In the genomic region with DNA sequence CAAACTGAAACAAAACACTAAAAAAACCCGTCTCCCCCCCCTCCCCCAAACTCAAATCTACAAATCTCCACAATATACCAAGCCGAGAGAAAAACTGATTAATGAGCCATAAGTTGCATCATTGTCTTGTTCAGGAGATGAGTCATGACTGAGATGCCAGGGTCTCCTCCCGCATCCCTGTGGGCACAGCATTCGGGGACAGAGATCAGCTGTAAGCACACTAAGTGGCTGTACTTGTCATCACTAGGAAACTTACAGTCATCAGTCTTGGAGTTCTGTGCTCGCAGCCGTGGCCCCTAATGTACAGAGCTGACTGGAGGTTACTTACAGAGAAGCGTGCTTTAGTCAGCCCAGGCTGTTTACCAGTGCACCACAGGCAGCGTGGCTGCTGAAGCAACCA, we compare ENCODE assay signal across 20 mouse cellular contexts.
"Had no signal": no experiment of that assay in that cellular context is flagged by ENCODE, and none has a peak within 500 bp of the region (broad histone marks: within the 10 kb centered on the region; RNA-seq: fewer than 3 reads in every experiment).

No protein-coding gene starts in this region.

- H3K9ac ChIP-seq: limb, embryonic 13.5 days; liver, embryonic 12.5 days; liver, embryonic 15.5 days; lung, embryonic 15.5 days; neural tube, embryonic 13.5 days; stomach, embryonic 15.5 days had no signal

- H3K27me3 ChIP-seq: limb, embryonic 13.5 days; liver, embryonic 12.5 days; liver, embryonic 15.5 days; lung, embryonic 15.5 days; megakaryocyte, embryonic 14.5 days; neural tube, embryonic 13.5 days; stomach, embryonic 15.5 days had no signal

- ATAC-seq: liver, embryonic 12.5 days had no signal

- H3K9me3 ChIP-seq: limb, embryonic 10.5 days; liver, embryonic 12.5 days; liver, embryonic 15.5 days; lung, embryonic 15.5 days; midbrain, embryonic 10.5 days; neural tube, embryonic 13.5 days; stomach, embryonic 15.5 days had no signal

- H3K4me3 ChIP-seq: limb, embryonic 10.5 days; limb, embryonic 13.5 days; liver, embryonic 12.5 days; liver, embryonic 15.5 days; lung, embryonic 15.5 days; megakaryocyte, embryonic 14.5 days; midbrain, embryonic 10.5 days; neural tube, embryonic 13.5 days; stomach, embryonic 15.5 days had no signal

- H3K36me3 ChIP-seq: limb, embryonic 10.5 days; limb, embryonic 13.5 days; liver, embryonic 12.5 days; liver, embryonic 15.5 days; lung, embryonic 15.5 days; midbrain, embryonic 10.5 days; neural tube, embryonic 13.5 days; stomach, embryonic 15.5 days had no signal

- H3K27ac ChIP-seq: limb, embryonic 10.5 days; limb, embryonic 13.5 days; liver, embryonic 12.5 days; liver, embryonic 15.5 days; lung, embryonic 15.5 days; midbrain, embryonic 10.5 days; neural tube, embryonic 13.5 days; stomach, embryonic 15.5 days had no signal

- H3K4me2 ChIP-seq: limb, embryonic 13.5 days; liver, embryonic 12.5 days; liver, embryonic 15.5 days; neural tube, embryonic 13.5 days had no signal

- DNase-seq: kidney, adult 18-20 months; kidney, adult 9 months; kidney, postnatal 14 days; kidney, postnatal 4 days; liver; lung, adult 18-20 months; lung, postnatal 10 days; lung, postnatal 36 days; midbrain, embryonic 14.5 days; spleen, adult 18-20 months; thymus, postnatal 36 days had no signal

- H3K4me1 ChIP-seq: limb, embryonic 10.5 days; limb, embryonic 13.5 days; liver, embryonic 12.5 days; liver, embryonic 15.5 days; lung, embryonic 15.5 days; stomach, embryonic 15.5 days had no signal
